Mouse (Mus musculus) midbrain, embryonic 15.5 days (tissue): ENCODE measurements around the gene St8sia1. TPM values are rescaled to one million over a fixed set of nuclear protein-coding genes. Genes with fewer than 3 reads are reported as not detected.

ENCODE experiments used
- ATAC-seq: fragments of 200-750 bp; cut with Nextera tagmentation; replicated peaks from 2 replicates; pipeline ENCODE4 v1.8.0; 2017; ENCODE audit warnings: moderate TSS enrichment
- H3K27ac ChIP-seq: fragments of 300-500 bp; sonication (generic); 2 replicates; pipeline ENCODE4 v1.5.1; 2015; ENCODE audit warnings: mild to moderate bottlenecking, inconsistent platforms
- H3K27me3 ChIP-seq: fragments of 300-500 bp; sonication (generic); replicated peaks from 2 replicates; pipeline ENCODE4 v1.6.1; 2015; ENCODE audit warnings: inconsistent platforms
- H3K36me3 ChIP-seq: fragments of 300-500 bp; sonication (generic); replicated peaks from 2 replicates; pipeline ENCODE4 v1.6.1; 2015; ENCODE audit warnings: inconsistent platforms
- H3K4me1 ChIP-seq: fragments of 300-500 bp; sonication (generic); 2 replicates; pipeline ENCODE4 v1.6.1; 2015; ENCODE audit warnings: inconsistent platforms
- H3K4me2 ChIP-seq: fragments of 300-500 bp; sonication (generic); 2 replicates; pipeline ENCODE4 v1.6.1; 2015; ENCODE audit warnings: inconsistent platforms, mild to moderate bottlenecking, moderate library complexity
- H3K4me3 ChIP-seq: fragments of 300-500 bp; sonication (generic); 2 replicates; pipeline ENCODE4 v1.5.1; 2015; ENCODE audit warnings: mild to moderate bottlenecking, inconsistent platforms
- H3K9ac ChIP-seq: fragments of 300-500 bp; sonication (generic); 2 replicates; pipeline ENCODE4 v1.6.1; 2015; ENCODE audit warnings: mild to moderate bottlenecking, inconsistent platforms
- H3K9me3 ChIP-seq: fragments of 300-500 bp; sonication (generic); 2 replicates; pipeline ENCODE4 v1.6.1; 2016; ENCODE audit warnings: inconsistent platforms
- WGBS: fragments of 180-500 bp; shearing (Covaris S2); methylation state at CpG from one replicate; pipeline ENCODE4 v1.1.7; 2015; ENCODE audit warnings: mixed read lengths; 5-methylcytosine and 5-hydroxymethylcytosine counted together
- polyA plus RNA-seq: library from polyadenylated mRNA; unstranded; fragments of >200 nt; fragmentation: Nextera tagmentation; extraction: Ambion mirVana; gene quantifications from 2 replicates; pipeline ENCODE4 v1.2.1, GENCODE M21; 2015

St8sia1 gene
- polyA plus RNA-seq, 1 experiment from 2014 or later, result 8.8 TPM

GRCm38 (mm10) chr6:142781286-142781685, 183.0 kb downstream of the St8sia1 start:
- H3K27me3 ChIP-seq, result no peaks in the 10 kb centered on the region
- H3K27ac ChIP-seq, result 0 out of 2 replicates have a peak overlapping the region, but pooled peaks have one; percentile 17
- H3K9ac ChIP-seq, result no peak overlapping the region
- WGBS, result 41% methylated on average over 7 of the region's 7 CpGs
- no peak overlapping the region for H3K4me2 ChIP-seq
- H3K4me3 ChIP-seq, result no peak overlapping the region
- no peaks in the 10 kb centered on the region for H3K9me3 ChIP-seq
- no peaks in the 10 kb centered on the region for H3K36me3 ChIP-seq
- H3K4me1 ChIP-seq, result peaks cover 17% of the 10 kb centered on the region
- ATAC-seq, result no peak

GRCm38 (mm10) chr6:142780574-142781033, 183.6 kb downstream of the St8sia1 start:
- H3K27ac ChIP-seq, result 0 out of 2 replicates have a peak overlapping the region, but pooled peaks have one; percentile 48
- WGBS, result 40% methylated on average over 4 of the region's 4 CpGs
- H3K9me3 ChIP-seq, result no peaks in the 10 kb centered on the region
- H3K4me3 ChIP-seq, result no peak overlapping the region
- no peaks in the 10 kb centered on the region for H3K27me3 ChIP-seq
- H3K4me1 ChIP-seq, result peaks cover 17% of the 10 kb centered on the region
- no peak overlapping the region for H3K9ac ChIP-seq
- peaks cover 6% of the 10 kb centered on the region for H3K36me3 ChIP-seq
- peak; percentile 30; the same call in 1 of the 2 replicates for ATAC-seq
- H3K4me2 ChIP-seq, result no peak overlapping the region

- ATAC-seq, result peak; percentile 72; the same call in 1 of the 2 replicates
- Histone ChIP-seq H3K27me3 (no peaks in the 10 kb centered on the region), H3K4me2 (no peak overlapping the region), H3K27ac (peak overlapping the region; percentile 48), H3K36me3 (peaks cover 10% of the 10 kb centered on the region), H3K4me3 (no peak overlapping the region), H3K9me3 (no peaks in the 10 kb centered on the region), H3K4me1 (peaks cover 17% of the 10 kb centered on the region), H3K9ac (no peak overlapping the region)
- 49% methylated on average over 14 of the region's 14 CpGs for WGBS
Observed at GRCm38 (mm10) chr6:142779812-142780573, 184.3 kb downstream of the St8sia1 start.

- no peaks in the 10 kb centered on the region for H3K9me3 ChIP-seq
- H3K9ac ChIP-seq, result no peak overlapping the region
- no peaks in the 10 kb centered on the region for H3K27me3 ChIP-seq
- H3K4me3 ChIP-seq, result no peak overlapping the region
- H3K27ac ChIP-seq, result peak overlapping the region; percentile 48; the same call in 1 of the 2 replicates
- H3K4me2 ChIP-seq, result no peak overlapping the region
- H3K4me1 ChIP-seq, result peaks cover 17% of the 10 kb centered on the region
- 48% methylated on average over 11 of the region's 11 CpGs for WGBS
- peaks cover 16% of the 10 kb centered on the region for H3K36me3 ChIP-seq
- ATAC-seq, result peak; percentile 75
Observed at GRCm38 (mm10) chr6:142779045-142779811, 185.0 kb downstream of the St8sia1 start.

GRCm38 (mm10) chr6:142776935-142777334, 187.3 kb downstream of the St8sia1 start:
- H3K27ac ChIP-seq, result no peak overlapping the region
- no peak overlapping the region for H3K4me3 ChIP-seq
- no peak for ATAC-seq
- no peaks in the 10 kb centered on the region for H3K27me3 ChIP-seq
- no peaks in the 10 kb centered on the region for H3K9me3 ChIP-seq
- WGBS, result 86% methylated on average over 4 of the region's 4 CpGs
- peaks cover 33% of the 10 kb centered on the region for H3K36me3 ChIP-seq
- H3K4me2 ChIP-seq, result no peak overlapping the region
- no peak overlapping the region for H3K9ac ChIP-seq
- peaks cover 17% of the 10 kb centered on the region for H3K4me1 ChIP-seq

- no peaks in the 10 kb centered on the region for H3K4me1 ChIP-seq
- no peak; the same call in 1 of the 2 replicates for ATAC-seq
- H3K4me2 ChIP-seq, result no peak overlapping the region
- no peak overlapping the region for H3K9ac ChIP-seq
- no peaks in the 10 kb centered on the region for H3K9me3 ChIP-seq
- 90% methylated on average over 5 of the region's 5 CpGs for WGBS
- no peak overlapping the region for H3K4me3 ChIP-seq
- H3K27me3 ChIP-seq, result no peaks in the 10 kb centered on the region
- peaks cover 50% of the 10 kb centered on the region for H3K36me3 ChIP-seq
- H3K27ac ChIP-seq, result no peak overlapping the region
Observed at GRCm38 (mm10) chr6:142773566-142773965, 190.7 kb downstream of the St8sia1 start.

GRCm38 (mm10) chr6:142771643-142772042, 192.6 kb downstream of the St8sia1 start:
- no peaks in the 10 kb centered on the region for H3K4me1 ChIP-seq
- no peaks in the 10 kb centered on the region for H3K27me3 ChIP-seq
- peaks cover 66% of the 10 kb centered on the region for H3K36me3 ChIP-seq
- 93% methylated on average over 4 of the region's 4 CpGs for WGBS
- no peak overlapping the region for H3K4me3 ChIP-seq
- H3K9me3 ChIP-seq, result no peaks in the 10 kb centered on the region
- no peak overlapping the region for H3K9ac ChIP-seq
- H3K27ac ChIP-seq, result no peak overlapping the region
- no peak overlapping the region for H3K4me2 ChIP-seq
- ATAC-seq, result no peak

Other genes starting within 250 kb of the St8sia1 start
- gene Cmas, start 207.8 kb downstream of the St8sia1 start, polyA plus RNA-seq, result 213 and 222 TPM in 2 replicates
- gene Sult6b2, start 159.9 kb downstream of the St8sia1 start, polyA plus RNA-seq, result 0.17 and 0.38 TPM in 2 replicates
- gene C2cd5, start 135.7 kb upstream of the St8sia1 start, polyA plus RNA-seq, result 46.5 and 51.4 TPM in 2 replicates
- gene Etnk1, start 202.8 kb upstream of the St8sia1 start, polyA plus RNA-seq, result 45.0 and 50.3 TPM in 2 replicates